Mouse (Mus musculus) ZHBTc4 (cell line): ENCODE results near the gene Sh3glb1.
"Not testable (repeated sequence)": the region's sequence is repeated elsewhere in the genome, so short reads cannot be mapped to it uniquely, and the experiment has no call there.

Experiments
- DNase-seq: peaks from one replicate; pipeline ENCODE4 v3.0.0-alpha.2; 2011; ENCODE audit warnings: low read depth, low spot score

Gene Sh3glb1

DNA sequence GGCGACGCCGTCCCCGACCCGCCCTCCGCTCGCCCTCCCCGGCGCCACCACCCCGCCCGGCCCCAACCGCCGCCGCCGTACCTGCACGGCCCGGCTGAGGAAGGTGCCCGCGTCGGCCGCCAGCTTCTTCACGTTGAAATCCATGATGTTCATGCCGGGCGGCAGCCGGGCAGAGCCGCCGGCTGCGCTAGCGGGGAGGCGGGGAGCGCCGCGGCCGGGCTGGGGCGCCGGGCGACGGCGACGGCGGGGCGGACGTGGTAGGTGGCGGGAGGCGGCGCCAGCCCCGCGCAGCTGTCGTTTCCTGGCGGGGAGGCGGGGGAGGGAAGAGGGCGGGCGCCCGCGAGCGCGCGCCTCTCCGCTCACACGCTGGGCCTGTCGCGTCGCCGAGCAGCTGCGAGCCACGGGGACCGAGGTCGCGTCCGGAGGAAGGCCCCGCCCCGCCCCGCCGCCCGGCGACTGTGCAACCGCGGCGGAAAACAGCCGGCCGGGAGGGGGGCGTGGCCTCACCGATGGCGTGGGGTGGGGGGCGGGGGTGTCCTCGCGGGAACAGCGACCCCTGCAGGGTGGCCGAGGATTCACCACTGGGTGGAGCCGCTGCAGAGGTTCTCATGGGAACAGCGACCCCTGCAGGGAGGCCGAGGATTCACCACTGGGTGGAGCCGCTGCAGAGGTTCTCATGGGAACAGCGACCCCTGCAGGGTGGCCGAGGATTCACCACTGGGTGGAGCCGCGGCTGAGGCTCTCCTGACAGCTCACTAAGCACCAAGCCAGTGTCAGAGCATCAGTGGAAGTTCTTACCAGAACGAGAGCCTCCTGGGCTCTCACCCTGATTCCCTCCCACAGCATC lies at the start of gene Sh3glb1:
Gene Sh3glb1 (minus strand): TSS at position 435 of the 847 bp plus-strand sequence.
- peak; percentile 91 for DNase-seq

- no peak for DNase-seq
Measured at GRCm38 (mm10) chr3:144765161-144765560, 45.0 kb upstream of the Sh3glb1 start.

DNA sequence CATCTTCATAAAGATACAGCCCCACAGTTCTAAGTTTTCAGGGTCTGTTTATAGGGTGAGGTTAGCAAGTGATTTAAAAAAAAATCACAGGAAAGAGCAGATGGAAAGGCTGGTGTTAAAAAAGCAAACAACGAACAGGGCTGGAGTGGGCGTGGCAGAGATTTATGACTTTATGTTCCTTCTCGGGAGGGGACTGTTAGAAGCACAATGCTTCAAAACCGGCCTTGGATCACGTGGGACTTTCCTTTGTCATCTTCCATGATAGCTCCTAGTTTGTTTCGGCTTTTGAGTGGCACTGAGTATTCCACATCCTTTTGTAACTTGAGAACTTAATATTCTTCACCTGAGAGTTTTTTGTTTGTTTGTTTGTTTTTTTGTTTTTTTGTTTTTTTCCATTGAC lies 41.3 kb upstream of the Sh3glb1 start:
- DNase-seq, result no peak

DNA sequence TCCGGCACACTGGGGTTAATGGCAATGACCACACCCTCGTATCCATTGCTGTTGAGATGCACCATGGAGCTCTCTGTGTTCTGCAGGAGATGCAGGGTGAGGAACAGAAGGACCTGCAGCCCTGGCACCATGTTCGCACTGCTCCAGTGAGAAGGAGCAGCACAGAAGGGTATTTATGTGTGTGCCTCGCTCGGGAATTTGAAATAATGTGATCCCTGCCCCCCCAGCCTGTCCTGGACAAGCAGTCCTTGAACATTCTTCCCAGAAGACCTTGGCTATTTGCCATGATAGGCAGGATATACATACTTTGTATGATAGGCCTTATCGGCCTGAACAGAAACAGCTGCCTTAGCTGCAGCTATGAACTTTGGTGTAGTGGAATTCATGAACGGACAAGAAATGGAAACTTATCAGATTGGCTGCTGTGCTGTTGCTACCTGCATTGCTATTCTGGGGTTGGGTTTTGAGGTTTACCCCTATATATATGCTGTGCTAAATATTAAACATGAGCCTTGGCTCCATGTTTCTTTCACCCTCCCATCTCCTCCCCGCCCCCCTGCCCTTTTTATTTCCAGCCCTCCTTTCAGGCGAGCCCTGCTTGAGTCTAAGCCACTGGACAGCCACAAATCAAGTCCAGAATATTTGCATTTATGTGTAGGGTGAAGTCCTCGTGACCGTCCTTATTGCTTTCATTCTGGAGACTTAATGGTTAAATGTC lies 40.6 kb upstream of the Sh3glb1 start, which contains the start of gene Clca3a1:
Gene Clca3a1 (minus strand): TSS at position 386 of the 718 bp plus-strand sequence.
- no peak for DNase-seq

DNA sequence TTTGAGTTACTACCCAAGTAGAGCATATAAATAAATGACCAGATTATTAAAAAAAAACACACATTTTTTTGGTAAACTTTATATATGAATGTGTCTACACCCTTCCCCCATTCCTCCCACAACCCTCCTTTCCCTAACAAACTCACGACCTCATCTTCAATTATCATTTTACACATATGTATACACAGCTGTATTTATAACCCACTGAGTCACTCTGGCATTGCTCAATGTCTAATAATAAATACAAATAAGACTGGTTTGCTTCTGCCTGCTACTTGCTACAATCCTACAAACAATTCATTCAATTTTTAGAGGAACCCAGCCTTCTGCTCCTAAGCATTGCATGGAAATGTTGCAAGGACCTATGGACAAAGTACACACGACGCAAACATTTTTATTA lies 39.6 kb upstream of the Sh3glb1 start:
- DNase-seq, result no peak

- not testable (repeated sequence) for DNase-seq
Measured at GRCm38 (mm10) chr3:144756103-144756502, 36.0 kb upstream of the Sh3glb1 start.

- DNase-seq, result peak; percentile 66
Measured at GRCm38 (mm10) chr3:144753120-144753519, 33.0 kb upstream of the Sh3glb1 start.

- DNase-seq, result not testable (repeated sequence)
Measured at GRCm38 (mm10) chr3:144749062-144749963, 29.2 kb upstream of the Sh3glb1 start.

GRCm38 (mm10) chr3:144747706-144748105 lies 27.6 kb upstream of the Sh3glb1 start:
- not testable (repeated sequence) for DNase-seq

GRCm38 (mm10) chr3:144738396-144738795 lies 18.3 kb upstream of the Sh3glb1 start:
- DNase-seq, result peak; percentile 59

DNA sequence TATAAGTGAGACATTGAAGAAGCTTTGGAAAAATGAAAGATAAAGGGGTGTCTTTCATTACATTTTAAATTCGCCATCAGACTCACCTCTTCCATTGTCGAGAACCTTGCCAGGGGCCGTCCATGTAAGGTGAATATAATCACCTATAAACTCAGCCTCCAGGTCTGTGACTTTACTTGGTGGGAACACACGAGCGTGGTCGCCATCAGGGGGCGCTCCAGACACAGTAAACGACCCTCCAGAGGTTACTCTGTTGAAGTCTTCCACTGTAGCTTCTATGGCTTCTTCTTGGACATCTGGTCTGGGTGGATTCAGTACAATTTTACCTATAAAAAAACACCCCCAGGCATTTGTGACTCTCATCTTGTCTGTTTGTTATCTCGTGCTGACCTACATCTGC lies 16.7 kb upstream of the Sh3glb1 start:
- peak; percentile 83 for DNase-seq

GRCm38 (mm10) chr3:144723455-144723854 lies 3.3 kb upstream of the Sh3glb1 start:
- DNase-seq, result peak; percentile 73

DNA sequence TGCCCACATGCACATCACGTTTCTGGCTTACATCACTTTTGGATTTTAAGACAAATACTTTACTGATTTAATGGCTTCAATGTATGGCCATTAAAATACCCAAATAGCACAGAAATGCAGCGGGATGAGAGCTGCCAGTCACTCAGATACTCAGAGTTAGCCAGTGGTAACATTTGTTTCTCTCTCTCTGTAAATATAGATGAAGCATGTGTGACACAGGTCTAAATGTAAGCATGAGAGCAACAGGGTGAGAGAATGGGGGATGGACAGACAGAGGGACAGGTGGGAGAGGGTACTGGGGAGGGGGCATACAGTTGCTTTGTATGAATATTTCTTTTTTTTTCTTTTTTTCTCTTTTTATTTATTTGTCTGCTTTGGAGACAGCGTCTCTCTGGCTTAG lies 2.4 kb upstream of the Sh3glb1 start:
- not testable (repeated sequence) for DNase-seq

GRCm38 (mm10) chr3:144721860-144722256 lies 1.7 kb upstream of the Sh3glb1 start:
- no peak for DNase-seq

GRCm38 (mm10) chr3:144721077-144721859 lies 1.1 kb upstream of the Sh3glb1 start:
- DNase-seq, result no peak

DNA sequence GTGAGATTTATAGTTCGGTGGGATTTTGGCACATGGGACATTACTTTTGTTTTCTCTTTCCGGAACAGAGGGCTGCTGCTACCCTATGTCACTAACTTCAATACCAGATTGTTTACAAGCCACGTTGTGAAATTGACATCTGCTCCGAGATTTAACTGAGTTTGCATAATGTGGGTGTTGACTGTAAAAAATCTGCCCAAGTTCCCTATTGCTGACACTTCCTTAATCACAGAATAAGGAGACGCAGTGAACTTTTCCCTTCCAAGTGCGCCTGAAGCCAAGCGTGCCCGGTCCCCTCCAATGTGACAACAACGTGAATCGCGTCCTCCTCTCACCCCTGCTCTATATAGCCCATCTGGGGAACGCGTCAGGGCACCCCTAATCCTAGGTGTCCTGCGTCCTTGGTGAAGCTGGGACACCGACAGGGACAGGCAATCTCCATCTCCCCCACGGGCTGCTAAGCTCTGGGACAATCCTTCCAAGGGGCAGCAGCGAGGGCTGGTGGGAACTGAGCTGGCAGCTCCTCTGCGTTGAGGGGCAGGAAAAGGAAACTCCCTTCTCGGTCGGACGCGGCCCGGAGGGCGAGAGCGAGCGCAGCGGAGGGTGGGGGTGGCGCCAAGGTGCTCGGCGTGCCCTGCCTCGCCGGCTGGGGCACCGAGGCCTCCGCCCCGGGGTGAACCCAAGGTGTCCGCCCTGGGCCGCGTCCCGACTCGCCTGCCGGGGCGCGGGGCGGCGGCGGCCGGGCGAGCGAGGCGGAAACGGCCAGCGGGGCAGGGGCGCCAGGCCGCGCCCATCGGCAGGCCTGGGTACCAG lies 841 bp downstream of the Sh3glb1 start:
- peak; percentile 75 for DNase-seq

GRCm38 (mm10) chr3:144718706-144719087 lies 1.4 kb downstream of the Sh3glb1 start:
- no peak for DNase-seq

GRCm38 (mm10) chr3:144717835-144718234 lies 2.3 kb downstream of the Sh3glb1 start:
- no peak for DNase-seq

DNA sequence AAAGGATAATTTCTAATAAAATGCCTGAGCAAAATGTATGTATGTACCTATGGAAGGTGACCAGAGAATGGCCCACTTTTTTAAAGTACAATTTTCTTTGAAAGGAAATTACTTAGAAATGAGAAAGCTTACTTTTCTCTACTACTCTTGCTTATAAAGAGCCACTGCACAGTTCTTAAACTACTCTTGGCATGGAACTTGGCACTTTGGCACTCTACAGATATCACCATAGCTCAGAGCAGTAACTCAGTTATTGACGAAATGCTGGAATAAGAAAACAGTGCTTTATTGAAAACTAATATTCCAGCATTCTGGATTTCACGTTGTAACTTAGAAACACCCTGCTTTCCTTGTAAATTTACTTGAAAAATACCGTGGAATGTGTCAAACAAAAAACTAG lies 3.0 kb downstream of the Sh3glb1 start:
- no peak for DNase-seq

DNA sequence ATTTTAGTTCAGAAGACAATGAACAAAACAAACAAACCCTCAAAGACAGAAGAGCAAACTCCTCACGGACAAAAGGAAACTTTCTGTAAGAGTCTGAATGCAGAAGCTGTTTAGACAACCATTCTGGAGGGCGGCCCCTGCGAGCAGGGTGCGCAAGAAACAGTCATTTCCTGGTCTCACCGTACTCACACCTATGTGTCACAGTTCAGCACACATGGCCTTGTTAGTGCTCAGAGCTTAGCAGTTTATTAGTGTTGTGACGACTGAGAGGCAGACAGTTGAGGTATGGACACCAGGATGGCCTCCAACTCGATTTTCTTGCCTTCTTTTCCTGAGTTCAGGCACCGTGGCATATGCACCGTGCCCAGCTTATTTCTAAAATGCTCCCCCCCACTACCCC lies 4.2 kb downstream of the Sh3glb1 start:
- peak; percentile 17 for DNase-seq
